Mouse (Mus musculus) kidney, adult 8-10 months (tissue): ENCODE measurements around the gene Avp.

Experiments used
- DNase-seq, 2 experiments: peaks; one replicate each; pipeline ENCODE4 v3.0.0; 2022

Avp gene

GRCm38 (mm10) chr2:130568921-130569320, 13.4 kb downstream of the Avp start:
- peak; percentile 30 to 45 for DNase-seq

- no peak for DNase-seq
Observed at GRCm38 (mm10) chr2:130564983-130565382, 17.4 kb downstream of the Avp start.

GRCm38 (mm10) chr2:130564063-130564462, 18.3 kb downstream of the Avp start:
- peak in 1 of 2 experiments; percentile 33 for DNase-seq

- peak; percentile 94 for DNase-seq
Observed at GRCm38 (mm10) chr2:130563212-130564055, 18.9 kb downstream of the Avp start, which contains the start of gene Mrps26. TSS of gene Mrps26 (plus strand) at chr2:130563742.

GRCm38 (mm10) chr2:130558015-130558414, 24.3 kb downstream of the Avp start:
- DNase-seq = no peak

- DNase-seq = no peak
Observed at GRCm38 (mm10) chr2:130557462-130557861, 24.9 kb downstream of the Avp start.

- peak; percentile 30 to 44 for DNase-seq
Observed at GRCm38 (mm10) chr2:130556292-130556691, 26.1 kb downstream of the Avp start.

- DNase-seq = no peak
Observed at GRCm38 (mm10) chr2:130554841-130555240, 27.5 kb downstream of the Avp start.

- DNase-seq = no peak
Observed at GRCm38 (mm10) chr2:130546957-130547356, 35.4 kb downstream of the Avp start.

- no peak for DNase-seq
Observed at GRCm38 (mm10) chr2:130540266-130540665, 42.1 kb downstream of the Avp start.

- no peak for DNase-seq
Observed at GRCm38 (mm10) chr2:130538876-130539546, 43.3 kb downstream of the Avp start.

- DNase-seq = no peak
Observed at GRCm38 (mm10) chr2:130536890-130537289, 45.5 kb downstream of the Avp start.

GRCm38 (mm10) chr2:130535017-130535416, 47.3 kb downstream of the Avp start:
- no peak for DNase-seq

GRCm38 (mm10) chr2:130532201-130532600, 50.2 kb downstream of the Avp start:
- DNase-seq = no peak
